Mouse (Mus musculus) B cell, adult 2 months (primary cell): Measurements from ENCODE around the gene Nod1.

Source experiments
- DNase-seq, 2 experiments: peaks; one replicate each; pipeline ENCODE4 v3.0.0; 2022

Nod1 gene

GRCm38 (mm10) chr6:54972111-54972928, at the start of gene Nod1:
Gene Nod1 (minus strand): TSS chr6:54972612.
- peak; percentile 77 for DNase-seq

GRCm38 (mm10) chr6:55021806-55022205, 49.4 kb upstream of the Nod1 start:
- DNase-seq = no peak

GRCm38 (mm10) chr6:55018417-55018816, 46.0 kb upstream of the Nod1 start:
- DNase-seq = no peak

GRCm38 (mm10) chr6:55016710-55017583, 44.5 kb upstream of the Nod1 start:
- peak; percentile 56 for DNase-seq

- peak; percentile 28 to 34 for DNase-seq
Measured at GRCm38 (mm10) chr6:55016236-55016635, 43.8 kb upstream of the Nod1 start.

GRCm38 (mm10) chr6:55014184-55014583, 41.8 kb upstream of the Nod1 start:
- no peak for DNase-seq

- DNase-seq = no peak
Measured at GRCm38 (mm10) chr6:55012516-55012915, 40.1 kb upstream of the Nod1 start.

- DNase-seq = no peak
Measured at GRCm38 (mm10) chr6:55010330-55011091, 38.1 kb upstream of the Nod1 start.

GRCm38 (mm10) chr6:55009391-55010230, 37.2 kb upstream of the Nod1 start:
- no peak for DNase-seq

GRCm38 (mm10) chr6:55008401-55008800, 36.0 kb upstream of the Nod1 start:
- no peak for DNase-seq

- DNase-seq = no peak
Measured at GRCm38 (mm10) chr6:55003559-55003958, 31.1 kb upstream of the Nod1 start.

- DNase-seq = no peak
Measured at GRCm38 (mm10) chr6:55002438-55002837, 30.0 kb upstream of the Nod1 start.

- DNase-seq = no peak
Measured at GRCm38 (mm10) chr6:55001320-55001719, 28.9 kb upstream of the Nod1 start.

- DNase-seq = no peak
Measured at GRCm38 (mm10) chr6:54997726-54998125, 25.3 kb upstream of the Nod1 start.

GRCm38 (mm10) chr6:54996361-54996760, 23.9 kb upstream of the Nod1 start:
- DNase-seq = no peak

- DNase-seq = peak; percentile 92 to 93
Measured at GRCm38 (mm10) chr6:54992734-54993260, 20.4 kb upstream of the Nod1 start, which contains the start of gene Ggct. Gene Ggct (minus strand): TSS chr6:54992950.

- DNase-seq = no peak
Measured at GRCm38 (mm10) chr6:54992141-54992540, 19.7 kb upstream of the Nod1 start.

GRCm38 (mm10) chr6:54991189-54991588, 18.8 kb upstream of the Nod1 start:
- no peak for DNase-seq

- DNase-seq = no peak
Measured at GRCm38 (mm10) chr6:54988141-54988540, 15.7 kb upstream of the Nod1 start.

- no peak for DNase-seq
Measured at GRCm38 (mm10) chr6:54984096-54984495, 11.7 kb upstream of the Nod1 start.

- DNase-seq = no peak
Measured at GRCm38 (mm10) chr6:54983526-54984050, 11.2 kb upstream of the Nod1 start.
